Mouse (Mus musculus): Measurements from ENCODE around the gene Timm10b. TPM values are rescaled to one million over a fixed set of nuclear protein-coding genes. Genes with fewer than 3 reads are reported as not detected.

Gene Timm10b
- total RNA-seq (2012; rRNA removed) (103 and 115 TPM in 2 replicates), total RNA-seq (2014; rRNA removed) (86.2 and 94.9 TPM in 2 replicates), polyA plus RNA-seq (2012; ENCODE audit: insufficient read length, low read depth) (89.6 and 99.3 TPM in 2 replicates)

DNA sequence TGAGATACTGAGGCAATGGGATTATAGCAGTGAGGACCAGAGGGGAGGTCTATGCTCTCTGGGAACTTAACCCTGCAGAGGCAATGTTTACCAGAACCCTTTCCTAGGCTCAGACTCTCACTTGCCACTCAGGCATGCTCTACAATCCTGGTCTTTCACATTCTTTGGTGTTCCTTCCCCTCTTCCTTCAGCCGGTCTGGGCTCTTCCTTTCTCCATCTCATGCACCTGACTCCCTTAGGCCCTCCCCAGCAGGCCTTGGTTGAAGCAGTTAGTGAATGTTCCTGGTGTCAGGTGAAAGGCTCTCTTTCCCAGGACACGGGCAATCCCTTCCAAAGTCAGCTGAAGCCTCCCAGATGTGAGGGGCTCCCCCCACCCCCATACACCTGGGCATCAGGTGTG lies at the start of gene Timm10b:
Gene Timm10b (plus strand): TSS at position 301 of the 400 bp plus-strand sequence.
- Histone ChIP-seq H3K4me3 (replicated peaks in 1 of 3; ENCODE audit: low read depth in 2 of 3, low read length in 2 of 3, poor library complexity in 1 of 3) (peak within 1 kb of the TSS; percentile 91 to 99 (median 93)), H3K9me3 (replicated peaks; ENCODE audit: low read length) (no peaks in the 10 kb centered on the region), H3K27me3 (replicated peaks) (no peaks in the 10 kb centered on the region), H3K27ac (ENCODE audit: insufficient read depth, low read depth) (peak within 1 kb of the TSS; percentile 27; the same call in 1 of the 2 replicates), H3K9ac (ENCODE audit: insufficient read depth, low read depth) (peak within 1 kb of the TSS; percentile 79), H3K36me3 (replicated peaks in 1 of 2; ENCODE audit: control insufficient read depth in 1 of 2, insufficient read depth in 1 of 2, low read length in 1 of 2) (peaks cover 18 to 71% of the 10 kb centered on the region in 2 experiments), H3K79me2 (replicated peaks; ENCODE audit: control insufficient read depth, extremely low read depth, insufficient read depth, poor library complexity, severe bottlenecking) (peaks cover 17% of the 10 kb centered on the region; the same call in 1 of the 2 replicates), H3K4me2 (ENCODE audit: insufficient read depth, low read depth, poor library complexity, severe bottlenecking) (peak within 1 kb of the TSS; percentile 82), H3K4me1 (ENCODE audit: control insufficient read depth in 1 of 2, insufficient read depth in 2 of 2) (peaks cover 7 to 39% of the 10 kb centered on the region in 2 experiments; a peak in 3 of 4 replicates)
- DNase-seq (ENCODE audit: extremely low read depth): no peak
- in situ Hi-C loops (cut with MboI; ENCODE audit: low pct_ligation_motif_present, low pct_unique_long_range_greater_than_20kb, low sequenced_read_pairs) (loop anchor here (10.0 kb wide), 1 partner anchor 165 kb away; no protein-coding TSS in a partner anchor), dilution Hi-C loops (cut with MboI; ENCODE audit: extremely low pct_ligation_motif_present, extremely low pct_unique_long_range_greater_than_20kb, low sequenced_read_pairs) (no loop called here)
- TF ChIP-seq UBTF (IDR thresholded peaks at IDR 0.05; ENCODE audit: low read depth, low read length) (no peak), IRF4 (IDR thresholded peaks at IDR 0.05; ENCODE audit: low read depth, low read length) (no peak), ZC3H11A (IDR thresholded peaks at IDR 0.05; ENCODE audit: low read depth, low read length) (no peak), SMC3 (IDR thresholded peaks at IDR 0.05; ENCODE audit: low read depth, low read length) (no peak), POLR2A (IDR thresholded peaks at IDR 0.05; ENCODE audit: low read depth, low read length) (no peak), JUN (IDR thresholded peaks at IDR 0.05; ENCODE audit: insufficient read depth, low read depth, low read length) (no peak), MAX (IDR thresholded peaks at IDR 0.05; ENCODE audit: low read length) (no peak), CHD2 (IDR thresholded peaks at IDR 0.05; ENCODE audit: low read length) (no peak), SIN3A (IDR thresholded peaks at IDR 0.05; ENCODE audit: low read length) (no peak), MXI1 (IDR thresholded peaks at IDR 0.05; ENCODE audit: low read depth, low read length) (no peak), E2F4 (IDR thresholded peaks at IDR 0.05; ENCODE audit: insufficient replicate concordance, low read depth, low read length) (no peak)

GRCm38 (mm10) chr7:105590097-105590496 lies 49.8 kb upstream of the Timm10b start:
- H3K27me3 ChIP-seq (replicated peaks): peaks cover 7% of the 10 kb centered on the region
- DNase-seq (ENCODE audit: extremely low read depth): no peak
- no peak overlapping the region for H3K4me3 ChIP-seq (replicated peaks in 1 of 3; ENCODE audit: low read depth in 2 of 3, low read length in 2 of 3, poor library complexity in 1 of 3)
- H3K36me3 ChIP-seq (replicated peaks in 1 of 2; ENCODE audit: control insufficient read depth in 1 of 2, insufficient read depth in 1 of 2, low read length in 1 of 2): no peaks in the 10 kb centered on the region
- no peaks in the 10 kb centered on the region for H3K79me2 ChIP-seq (replicated peaks; ENCODE audit: control insufficient read depth, extremely low read depth, insufficient read depth, poor library complexity, severe bottlenecking)
- H3K27ac ChIP-seq (ENCODE audit: insufficient read depth, low read depth): no peak overlapping the region
- in situ Hi-C loops (cut with MboI; ENCODE audit: low pct_ligation_motif_present, low pct_unique_long_range_greater_than_20kb, low sequenced_read_pairs): no loop called here
- TF ChIP-seq MAX (IDR thresholded peaks at IDR 0.05; ENCODE audit: low read length) (no peak), EP300 (IDR thresholded peaks at IDR 0.05; ENCODE audit: low read length) (no peak), RAD21 (IDR thresholded peaks at IDR 0.05; ENCODE audit: low read depth, low read length) (no peak), ZKSCAN1 (IDR thresholded peaks at IDR 0.05; ENCODE audit: borderline replicate concordance, low read depth, low read length) (no peak), E2F4 (IDR thresholded peaks at IDR 0.05; ENCODE audit: insufficient replicate concordance, low read depth, low read length) (no peak), ELF1 (IDR thresholded peaks at IDR 0.05; ENCODE audit: low read depth, low read length) (no peak), POLR2AphosphoS2 (IDR thresholded peaks at IDR 0.05; ENCODE audit: low read depth, low read length) (no peak), CTCF (conservative IDR thresholded peaks at IDR 0.05 in 1 of 2, IDR thresholded peaks at IDR 0.05 in 1 of 2; ENCODE audit: low read depth in 2 of 2, low read length in 2 of 2) (no peak), ETS1 (conservative IDR thresholded peaks at IDR 0.05; ENCODE audit: low read depth, low read length) (no peak), MYC (IDR thresholded peaks at IDR 0.05; ENCODE audit: low read depth, low read length) (no peak), NELFE (IDR thresholded peaks at IDR 0.05; ENCODE audit: low read depth, low read length) (no peak), GABPA (IDR thresholded peaks at IDR 0.05; ENCODE audit: insufficient replicate concordance, low read depth, low read length) (no peak), JUN (IDR thresholded peaks at IDR 0.05; ENCODE audit: insufficient read depth, low read depth, low read length) (no peak), IRF4 (IDR thresholded peaks at IDR 0.05; ENCODE audit: low read depth, low read length) (no peak)
- no peak overlapping the region for H3K4me2 ChIP-seq (ENCODE audit: insufficient read depth, low read depth, poor library complexity, severe bottlenecking)
- no peaks in the 10 kb centered on the region; a peak in 1 of 4 replicates for H3K4me1 ChIP-seq (ENCODE audit: control insufficient read depth in 1 of 2, insufficient read depth in 2 of 2)
- H3K9me3 ChIP-seq (replicated peaks; ENCODE audit: low read length): no peaks in the 10 kb centered on the region
- dilution Hi-C loops (cut with MboI; ENCODE audit: extremely low pct_ligation_motif_present, extremely low pct_unique_long_range_greater_than_20kb, low sequenced_read_pairs): no loop called here
- no peak overlapping the region for H3K9ac ChIP-seq (ENCODE audit: insufficient read depth, low read depth)
